Mouse (Mus musculus) embryonic facial prominence, embryonic 15.5 days (tissue): ENCODE results near the gene Mid1. TPM values are rescaled to one million over a fixed set of nuclear protein-coding genes. Genes with fewer than 3 reads are reported as not detected.
A peak's percentile ranks its signal among the peaks of the same experiment; 100 is the strongest.

Experiments used
- ATAC-seq: fragments of 200-750 bp; cut with Nextera tagmentation; 2 replicates; pipeline ENCODE4 v1.8.0; 2017; ENCODE audit warnings: low read depth, moderate TSS enrichment; ENCODE audit not compliant: insufficient number of reproducible peaks, low FRiP score, low TSS enrichment
- H3K27ac ChIP-seq: fragments of 300-500 bp; sonication (generic); replicated peaks from 2 replicates; pipeline ENCODE4 v1.5.1; 2015; ENCODE audit warnings: mild to moderate bottlenecking, inconsistent platforms
- H3K27me3 ChIP-seq: fragments of 300-500 bp; sonication (generic); 2 replicates; pipeline ENCODE4 v1.6.1; 2015; ENCODE audit warnings: inconsistent platforms
- H3K36me3 ChIP-seq: fragments of 300-500 bp; sonication (generic); 2 replicates; pipeline ENCODE4 v1.6.1; 2015; ENCODE audit warnings: mild to moderate bottlenecking, inconsistent platforms
- H3K4me1 ChIP-seq: fragments of 300-500 bp; sonication (generic); 2 replicates; pipeline ENCODE4 v1.6.1; 2015; ENCODE audit warnings: inconsistent platforms
- H3K4me2 ChIP-seq: fragments of 300-500 bp; sonication (generic); replicated peaks from 2 replicates; pipeline ENCODE4 v1.6.1; 2015; ENCODE audit warnings: mild to moderate bottlenecking, inconsistent platforms
- H3K4me3 ChIP-seq: fragments of 300-500 bp; sonication (generic); replicated peaks from 2 replicates; pipeline ENCODE4 v1.5.1; 2015; ENCODE audit warnings: mild to moderate bottlenecking, inconsistent platforms
- H3K9ac ChIP-seq: fragments of 300-500 bp; sonication (generic); 2 replicates; pipeline ENCODE4 v1.6.1; 2015; ENCODE audit warnings: inconsistent platforms
- H3K9me3 ChIP-seq: fragments of 300-500 bp; sonication (generic); replicated peaks from 2 replicates; pipeline ENCODE4 v1.6.1; 2016; ENCODE audit warnings: inconsistent platforms
- whole genome bisulfite sequencing: fragments of 180-500 bp; shearing (Covaris S2); methylation state at CpG from one replicate; pipeline ENCODE4 v1.1.7; 2015; 5-methylcytosine and 5-hydroxymethylcytosine counted together
- polyA plus RNA-seq: library from polyadenylated mRNA; unstranded; fragments of >200 nt; fragmentation: Nextera tagmentation; extraction: Ambion mirVana; gene quantifications from 2 replicates; pipeline ENCODE4 v1.2.1, GENCODE M21; 2015

The Mid1 gene
- polyA plus RNA-seq, 1 experiment from 2014 or later, result 9.8 TPM

- WGBS, result 20% methylated on average over 2 of the region's 2 CpGs
- Histone ChIP-seq H3K4me1 (no peaks in the 10 kb centered on the region), H3K4me2 (no peak overlapping the region), H3K27ac (no peak overlapping the region), H3K27me3 (peaks cover 4% of the 10 kb centered on the region; the same call in 1 of the 2 replicates), H3K9me3 (no peaks in the 10 kb centered on the region), H3K4me3 (no peak overlapping the region), H3K9ac (no peak overlapping the region), H3K36me3 (no peaks in the 10 kb centered on the region)
- ATAC-seq, result no peak
These were observed 176.3 kb downstream of the Mid1 start for GRCm38 (mm10) chrX:169861194-169861720.

GRCm38 (mm10) chrX:169862440-169862839 lies 177.4 kb downstream of the Mid1 start:
- Histone ChIP-seq H3K36me3 (no peaks in the 10 kb centered on the region), H3K4me2 (no peak overlapping the region), H3K27me3 (peaks cover 4% of the 10 kb centered on the region; the same call in 1 of the 2 replicates), H3K9ac (no peak overlapping the region), H3K9me3 (no peaks in the 10 kb centered on the region), H3K4me1 (no peaks in the 10 kb centered on the region), H3K4me3 (no peak overlapping the region), H3K27ac (no peak overlapping the region)
- ATAC-seq, result no peak

GRCm38 (mm10) chrX:169862848-169863247 lies 177.8 kb downstream of the Mid1 start:
- H3K9me3 ChIP-seq, result no peaks in the 10 kb centered on the region
- no peak for ATAC-seq

GRCm38 (mm10) chrX:169863841-169864240 lies 178.8 kb downstream of the Mid1 start:
- no peak overlapping the region for H3K9ac ChIP-seq
- no peaks in the 10 kb centered on the region for H3K27me3 ChIP-seq
- H3K27ac ChIP-seq, result no peak overlapping the region
- no peaks in the 10 kb centered on the region for H3K9me3 ChIP-seq
- WGBS, result 47% methylated on average over 1 of the region's 1 CpGs
- H3K4me2 ChIP-seq, result no peak overlapping the region
- no peaks in the 10 kb centered on the region for H3K36me3 ChIP-seq
- H3K4me3 ChIP-seq, result no peak overlapping the region
- no peak for ATAC-seq
- no peaks in the 10 kb centered on the region for H3K4me1 ChIP-seq

More at GRCm38 (mm10) chrX:169862848-169863247, 177.8 kb downstream of the Mid1 start:
- Histone ChIP-seq H3K4me3 (no peak overlapping the region), H3K36me3 (no peaks in the 10 kb centered on the region), H3K27ac (no peak overlapping the region), H3K9ac (no peak overlapping the region), H3K27me3 (peaks cover under 1% of the 10 kb centered on the region; the same call in 1 of the 2 replicates), H3K4me2 (no peak overlapping the region), H3K4me1 (no peaks in the 10 kb centered on the region)
- WGBS, result 38% methylated on average over 1 of the region's 1 CpGs

- Histone ChIP-seq H3K27me3 (no peaks in the 10 kb centered on the region; the same call in 1 of the 2 replicates), H3K27ac (no peak overlapping the region), H3K36me3 (no peaks in the 10 kb centered on the region), H3K9me3 (no peaks in the 10 kb centered on the region), H3K4me2 (no peak overlapping the region), H3K9ac (no peak overlapping the region), H3K4me1 (no peaks in the 10 kb centered on the region), H3K4me3 (no peak overlapping the region)
- 58% methylated on average over 5 of the region's 5 CpGs for WGBS
- ATAC-seq, result no peak
These were observed 183.2 kb downstream of the Mid1 start for GRCm38 (mm10) chrX:169868223-169868622.

- no peaks in the 10 kb centered on the region for H3K36me3 ChIP-seq
- no peaks in the 10 kb centered on the region for H3K4me1 ChIP-seq
- no peak overlapping the region for H3K4me3 ChIP-seq
- no peak overlapping the region for H3K9ac ChIP-seq
- no peak for ATAC-seq
- WGBS, result 77% methylated on average over 1 of the region's 1 CpGs
- no peak overlapping the region for H3K4me2 ChIP-seq
- H3K9me3 ChIP-seq, result no peaks in the 10 kb centered on the region
- H3K27ac ChIP-seq, result no peak overlapping the region
- peaks cover 4% of the 10 kb centered on the region; the same call in 1 of the 2 replicates for H3K27me3 ChIP-seq
These were observed 189.5 kb downstream of the Mid1 start for GRCm38 (mm10) chrX:169874475-169874874.

- peak; percentile 86 for ATAC-seq
- H3K9me3 ChIP-seq, result no peaks in the 10 kb centered on the region
- peak overlapping the region; percentile 65 for H3K4me2 ChIP-seq
- no peaks in the 10 kb centered on the region for H3K36me3 ChIP-seq
- no peak overlapping the region; the same call in none of the 2 replicates for H3K9ac ChIP-seq
- WGBS, result 9% methylated on average over 36 of the region's 36 CpGs
- no peaks in the 10 kb centered on the region for H3K4me1 ChIP-seq
- H3K4me3 ChIP-seq, result peak overlapping the region; percentile 52
- H3K27ac ChIP-seq, result peak overlapping the region; percentile 65; the same call in 1 of the 2 replicates
- H3K27me3 ChIP-seq, result peaks cover 12% of the 10 kb centered on the region; the same call in 1 of the 2 replicates
These were observed 194.7 kb downstream of the Mid1 start for GRCm38 (mm10) chrX:169879481-169880362.

GRCm38 (mm10) chrX:169880363-169880711 lies 195.3 kb downstream of the Mid1 start:
- H3K27ac ChIP-seq, result peak overlapping the region; percentile 65; the same call in 1 of the 2 replicates
- peak overlapping the region; percentile 52 for H3K4me3 ChIP-seq
- H3K9ac ChIP-seq, result no peak overlapping the region; the same call in 1 of the 2 replicates
- WGBS, result 14% methylated on average over 13 of the region's 13 CpGs
- peaks cover 12% of the 10 kb centered on the region; the same call in 1 of the 2 replicates for H3K27me3 ChIP-seq
- ATAC-seq, result no peak
- H3K9me3 ChIP-seq, result no peaks in the 10 kb centered on the region
- H3K4me2 ChIP-seq, result peak overlapping the region; percentile 65
- H3K36me3 ChIP-seq, result no peaks in the 10 kb centered on the region
- no peaks in the 10 kb centered on the region for H3K4me1 ChIP-seq

- Histone ChIP-seq H3K4me2 (peak overlapping the region; percentile 65), H3K27ac (peak overlapping the region; percentile 58), H3K4me3 (peak overlapping the region; percentile 52), H3K36me3 (no peaks in the 10 kb centered on the region), H3K27me3 (peaks cover 12% of the 10 kb centered on the region; the same call in 1 of the 2 replicates), H3K9ac (no peak overlapping the region), H3K4me1 (no peaks in the 10 kb centered on the region), H3K9me3 (no peaks in the 10 kb centered on the region)
- ATAC-seq, result no peak
- 20% methylated on average over 10 of the region's 10 CpGs for WGBS
These were observed 195.8 kb downstream of the Mid1 start for GRCm38 (mm10) chrX:169880826-169881225.

GRCm38 (mm10) chrX:169881253-169882219 lies 196.5 kb downstream of the Mid1 start:
- ATAC-seq, result peak; percentile 45; the same call in 1 of the 2 replicates
- no peaks in the 10 kb centered on the region for H3K36me3 ChIP-seq
- peak overlapping the region; percentile 65 for H3K4me2 ChIP-seq
- H3K4me1 ChIP-seq, result no peaks in the 10 kb centered on the region
- H3K27ac ChIP-seq, result peak overlapping the region; percentile 58
- peak overlapping the region; percentile 52 for H3K4me3 ChIP-seq
- H3K9ac ChIP-seq, result no peak overlapping the region
- 31% methylated on average over 10 of the region's 10 CpGs for WGBS
- no peaks in the 10 kb centered on the region for H3K9me3 ChIP-seq
- H3K27me3 ChIP-seq, result peaks cover 12% of the 10 kb centered on the region; the same call in 1 of the 2 replicates
